Mouse (Mus musculus) MEL (cell line): ENCODE results near the gene Casz1.

ENCODE experiments used
- EP300 ChIP-seq, 2 experiments: IDR thresholded peaks; 2 replicates each; pipeline ENCODE4 v1.6.1; 2011; ENCODE audit warnings: improper control_type of control experiment in 2 of 2, low read length in 2 of 2, low read depth in 1 of 2, mild to moderate bottlenecking in 1 of 2
- MAX ChIP-seq: IDR thresholded peaks from 2 replicates; pipeline ENCODE4 v1.6.1; 2011; ENCODE audit warnings: low read length, improper control_type of control experiment
- NELFE ChIP-seq: IDR thresholded peaks from 2 replicates; pipeline ENCODE4 v1.6.1; 2011; ENCODE audit warnings: low read depth, low read length, improper control_type of control experiment
- POLR2A ChIP-seq, 2 experiments: IDR thresholded peaks; 2 replicates each; pipeline ENCODE4 v1.6.1; 2011 to 2012; ENCODE audit warnings: low read length in 2 of 2, mild to moderate bottlenecking in 2 of 2, control low read depth in 1 of 2, improper control_type of control experiment in 1 of 2, low read depth in 1 of 2, moderate library complexity in 1 of 2; ENCODE audit not compliant: control insufficient read depth in 1 of 2, insufficient read depth in 1 of 2, poor library complexity in 1 of 2
- POLR2AphosphoS2 ChIP-seq: IDR thresholded peaks from 2 replicates; pipeline ENCODE4 v1.6.1; 2011; ENCODE audit warnings: low read length, improper control_type of control experiment
- USF1 ChIP-seq: IDR thresholded peaks from 2 replicates; pipeline ENCODE4 v1.6.1; 2014; ENCODE audit warnings: low read depth, mild to moderate bottlenecking, inconsistent platforms, low read length, improper control_type of control experiment, moderate library complexity
- ZNF384 ChIP-seq: IDR thresholded peaks from 2 replicates; pipeline ENCODE4 v1.6.1; 2012; ENCODE audit warnings: low read depth, mild to moderate bottlenecking, inconsistent platforms, low read length, improper control_type of control experiment

GRCm38 (mm10) chr4:148871751-148872334 lies 67.6 kb downstream of the Casz1 start:
- TF ChIP-seq POLR2A (IDR thresholded peaks at IDR 0.05; ENCODE audit: control insufficient read depth in 1 of 2, insufficient read depth in 1 of 2, low read depth in 1 of 2, low read length in 2 of 2, poor library complexity in 1 of 2) (no peak), MAX (no peak), ZNF384 (no peak), EP300 (IDR thresholded peaks at IDR 0.05; ENCODE audit: low read depth in 1 of 2, low read length in 2 of 2) (no peak), NELFE (no peak), USF1 (no peak), POLR2AphosphoS2 (no peak)
